25 mouse cellular contexts compared by ENCODE assay signal in the genomic region with DNA sequence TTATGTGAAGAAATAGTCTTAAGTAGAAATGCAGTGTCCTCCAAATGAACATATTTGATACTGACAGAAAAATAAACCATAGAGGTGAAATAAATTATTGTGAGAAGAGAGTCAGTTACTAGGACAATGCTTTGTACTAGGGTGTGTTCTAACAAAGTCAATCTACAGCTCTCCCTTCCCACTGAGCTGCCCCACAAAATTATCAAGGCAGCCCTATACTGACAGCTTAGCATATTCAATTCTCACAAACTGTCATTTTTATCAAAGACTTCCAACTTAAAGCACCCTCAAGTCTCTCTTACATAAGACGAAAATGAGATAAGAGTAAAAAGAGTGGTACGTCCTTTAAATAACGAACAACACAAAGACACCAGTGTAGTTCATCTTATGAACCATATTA. TPM values are rescaled to one million over a fixed set of nuclear protein-coding genes. Genes with fewer than 3 reads are reported as not detected.
"Had no signal": no experiment of that assay in that cellular context is flagged by ENCODE, and none has a peak within 500 bp of the region (broad histone marks: within the 10 kb centered on the region; RNA-seq: fewer than 3 reads in every experiment).

No protein-coding gene starts in this region.

- H3K4me3 ChIP-seq: lung, embryonic 15.5 days; midbrain, embryonic 13.5 days; midbrain, embryonic 15.5 days; neural tube, embryonic 12.5 days had no signal

- H3K9ac ChIP-seq: lung, embryonic 15.5 days; midbrain, embryonic 13.5 days; midbrain, embryonic 15.5 days; neural tube, embryonic 12.5 days had no signal

- H3K36me3 ChIP-seq: lung, embryonic 15.5 days; midbrain, embryonic 13.5 days; midbrain, embryonic 15.5 days; neural tube, embryonic 12.5 days had no signal

- H3K27ac ChIP-seq: lung, embryonic 15.5 days; macrophage; midbrain, embryonic 13.5 days; midbrain, embryonic 15.5 days; neural tube, embryonic 12.5 days had no signal

- DNase-seq: lung, adult 2 months; lung, postnatal 14 days; lung, postnatal 36 days; right cerebral cortex, adult 18-20 months; right cerebral cortex, postnatal 25 days; right cerebral cortex, postnatal 4 days; spleen, adult 18-20 months; thymus, adult 18-20 months; thymus, postnatal 14 days; thymus, postnatal 36 days had no signal

- H3K4me1 ChIP-seq: lung, embryonic 15.5 days; midbrain, embryonic 13.5 days; midbrain, embryonic 15.5 days; neural tube, embryonic 12.5 days had no signal

- H3K9me3 ChIP-seq: lung, embryonic 15.5 days; midbrain, embryonic 13.5 days; midbrain, embryonic 15.5 days; neural tube, embryonic 12.5 days had no signal

- H3K27me3 ChIP-seq: lung, embryonic 15.5 days; midbrain, embryonic 13.5 days; midbrain, embryonic 15.5 days; neural tube, embryonic 12.5 days had no signal

- H3K4me2 ChIP-seq: lung, embryonic 15.5 days; midbrain, embryonic 11.5 days; midbrain, embryonic 13.5 days; midbrain, embryonic 15.5 days; neural tube, embryonic 12.5 days had no signal

- ATAC-seq: lung, postnatal 0 days; midbrain, embryonic 13.5 days; midbrain, embryonic 15.5 days had no signal

RNA-seq across cellular contexts. Expression of a gene that starts 2.2 kb away (rescaled TPM):
- polyA plus RNA-seq: liver, adult 2 months; lung, adult 2 months; lung, embryonic 15.5 days; lung, postnatal 0 days; macrophage; midbrain, embryonic 11.5 days; midbrain, embryonic 13.5 days; midbrain, embryonic 15.5 days; midbrain, postnatal 0 days; neural tube, embryonic 12.5 days; neural tube, embryonic 14.5 days; small intestine, adult 2 months; stomach, embryonic 14.5 days; stomach, embryonic 16.5 days; thymus, postnatal 0 days had no signal

RNA-seq across cellular contexts. Expression of a gene that starts 15.0 kb away (rescaled TPM):
- polyA plus RNA-seq: liver, adult 2 months; small intestine, adult 2 months had no signal

RNA-seq across cellular contexts. Expression of a gene that starts 26.3 kb away (rescaled TPM):
- polyA plus RNA-seq: liver, adult 2 months; liver, embryonic 16.5 days; lung, adult 2 months; lung, embryonic 15.5 days; lung, postnatal 0 days; macrophage; midbrain, embryonic 11.5 days; midbrain, embryonic 13.5 days; midbrain, embryonic 15.5 days; midbrain, postnatal 0 days; neural tube, embryonic 12.5 days; neural tube, embryonic 14.5 days; small intestine, adult 2 months; stomach, embryonic 14.5 days; stomach, embryonic 16.5 days; thymus, postnatal 0 days had no signal

RNA-seq across cellular contexts. Expression of a gene that starts 36.7 kb away (rescaled TPM):
- polyA plus RNA-seq: liver, adult 2 months; liver, embryonic 16.5 days; lung, adult 2 months; lung, embryonic 15.5 days; lung, postnatal 0 days; macrophage; midbrain, embryonic 11.5 days; midbrain, embryonic 13.5 days; midbrain, embryonic 15.5 days; midbrain, postnatal 0 days; neural tube, embryonic 12.5 days; neural tube, embryonic 14.5 days; small intestine, adult 2 months; stomach, embryonic 14.5 days; stomach, embryonic 16.5 days; thymus, postnatal 0 days had no signal
